Mouse (Mus musculus) Patski (cell line): ENCODE data around the gene Gm10282. TPM values are rescaled to one million over a fixed set of nuclear protein-coding genes. Genes with fewer than 3 reads are reported as not detected.
A peak's percentile ranks its signal among the peaks of the same experiment; 100 is the strongest.

Source experiments
- ATAC-seq: fragments of 100-300 bp; one replicate; pipeline ENCODE4 v1.8.0; 2021
- CTCF ChIA-PET: fragments of 350-600 bp; sonication (Branson Sonifier 250); formaldehyde crosslinking; loops from one replicate; lab custom pipeline; 2022; ENCODE audit warnings: inconsistent platforms; lab: Charles Lee
- POLR2A ChIA-PET: fragments of 350-600 bp; sonication (Branson Sonifier 250); formaldehyde crosslinking; loops from one replicate; lab custom pipeline; 2022; ENCODE audit warnings: antibody characterized with exemption, inconsistent platforms; lab: Charles Lee
- DNase-seq: peaks from one replicate; pipeline ENCODE4 v3.0.0-alpha.2; 2011; ENCODE audit warnings: low read depth, low spot score
- H3K27me3 ChIP-seq: fragments of 371-371 bp; one replicate; pipeline ENCODE4 v1.5.1; 2021
- CTCF ChIP-seq: fragments of 100-300 bp; IDR thresholded peaks from one replicate; pipeline ENCODE4 v1.5.1; 2021
- in situ Hi-C: fragments of 300-500 bp; cut with MboI; formaldehyde crosslinking; loops from 3 replicates; pipeline ENCODE4 v1.11.1; 2018; ENCODE audit warnings: low pct_unique_long_range_greater_than_20kb, mixed read lengths
- polyA plus RNA-seq: library from polyadenylated mRNA; unstranded; gene quantifications from one replicate; pipeline ENCODE4 v1.2.3, GENCODE M21; 2021

Gm10282 gene
- polyA plus RNA-seq, 1 experiment from 2014 or later: 28.0 TPM

DNA sequence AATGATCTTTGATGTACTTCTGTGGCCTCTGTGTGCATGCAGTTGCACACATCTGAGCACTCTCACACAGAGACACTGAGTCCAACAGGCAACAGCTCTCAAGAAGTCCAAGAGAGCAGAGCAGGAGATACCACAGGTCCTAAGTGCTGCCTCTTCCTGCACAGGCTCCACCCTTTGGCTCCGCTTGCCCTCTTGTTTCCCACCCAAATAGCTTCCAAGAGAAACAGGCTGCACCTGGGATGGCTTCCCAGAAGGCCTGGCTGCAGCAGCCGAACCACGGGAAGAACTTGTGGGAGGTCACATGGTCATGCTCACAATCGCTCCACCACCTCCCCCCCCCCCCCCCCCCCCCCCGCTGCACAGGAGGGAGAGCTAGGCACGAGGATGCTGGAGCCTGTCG lies 39.7 kb downstream of the Gm10282 start:
- ChIA-PET POLR2A (no interaction called here), CTCF (no interaction called here)
- in situ Hi-C loops: loop anchor here (5.0 kb wide), 1 partner anchor 102 kb away; no protein-coding TSS in a partner anchor
- no peak for TF ChIP-seq CTCF
- DNase-seq (no peak), ATAC-seq (no peak)
- H3K27me3 ChIP-seq: no peaks in the 10 kb centered on the region

- ChIA-PET CTCF (interaction anchor here (0.6 to 5.3 kb wide), 3 partner anchors 27 to 101 kb away, joined by 3 to 33 read pairs (median 3); no protein-coding TSS in a partner anchor), POLR2A (interaction anchor here (0.6 kb wide), 1 partner anchor 310 kb away, joined by 3 read pairs; no protein-coding TSS in a partner anchor)
- in situ Hi-C loops: no loop called here
- no peaks in the 10 kb centered on the region for H3K27me3 ChIP-seq
- ATAC-seq (no peak), DNase-seq (no peak)
- TF ChIP-seq CTCF: no peak
Measured at GRCm38 (mm10) chr8:72263451-72263850, 41.6 kb downstream of the Gm10282 start.

DNA sequence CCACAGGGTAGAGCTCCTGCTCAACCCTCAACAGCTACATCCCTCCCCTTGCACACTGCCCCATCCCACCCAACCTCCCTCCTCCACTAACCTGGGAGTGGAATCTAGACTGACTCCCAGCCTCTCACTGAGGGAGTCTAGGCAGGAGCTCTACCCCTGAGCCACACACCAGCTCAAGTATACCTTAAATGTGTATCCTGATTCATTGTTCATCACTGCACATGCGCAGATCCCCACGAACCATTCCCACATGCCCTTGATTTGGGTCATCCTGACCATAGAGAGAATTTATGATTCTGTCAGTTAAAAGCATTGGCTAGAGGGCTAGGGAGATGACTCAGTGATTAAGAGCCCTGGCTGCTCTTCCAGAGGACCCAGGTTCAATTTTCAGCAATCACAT lies 42.3 kb downstream of the Gm10282 start:
- no peak for DNase-seq
- POLR2A ChIA-PET: interaction anchor here (0.6 kb wide), 1 partner anchor 311 kb away, joined by 3 read pairs; no protein-coding TSS in a partner anchor

GRCm38 (mm10) chr8:72261872-72262271 lies 43.2 kb downstream of the Gm10282 start:
- peak; percentile 32 for TF ChIP-seq CTCF
- DNase-seq (no peak), ATAC-seq (no peak)
- CTCF ChIA-PET: interaction anchor here (0.7 to 5.3 kb wide), 9 partner anchors 8 to 220 kb away, joined by 3 to 33 read pairs (median 3); no protein-coding TSS in a partner anchor
- H3K27me3 ChIP-seq: no peaks in the 10 kb centered on the region
- POLR2A ChIA-PET: no interaction called here
- in situ Hi-C loops: no loop called here

More for the DNA sequence above, 42.3 kb downstream of the Gm10282 start:
- in situ Hi-C loops: no loop called here
- ATAC-seq: no peak
- no peak for TF ChIP-seq CTCF
- CTCF ChIA-PET: interaction anchor here (0.7 to 5.3 kb wide), 5 partner anchors 8 to 105 kb away, joined by 3 to 33 read pairs (median 4); no protein-coding TSS in a partner anchor
- H3K27me3 ChIP-seq: no peaks in the 10 kb centered on the region

- no peak for TF ChIP-seq CTCF
- CTCF ChIA-PET: interaction anchor here (0.8 to 5.3 kb wide), 7 partner anchors 8 to 220 kb away, joined by 3 to 33 read pairs (median 3); no protein-coding TSS in a partner anchor
- ATAC-seq: no peak
- no peak for DNase-seq
- POLR2A ChIA-PET: no interaction called here
- no peaks in the 10 kb centered on the region for H3K27me3 ChIP-seq
- in situ Hi-C loops: no loop called here
Measured at GRCm38 (mm10) chr8:72261431-72261830, 43.6 kb downstream of the Gm10282 start.

DNA sequence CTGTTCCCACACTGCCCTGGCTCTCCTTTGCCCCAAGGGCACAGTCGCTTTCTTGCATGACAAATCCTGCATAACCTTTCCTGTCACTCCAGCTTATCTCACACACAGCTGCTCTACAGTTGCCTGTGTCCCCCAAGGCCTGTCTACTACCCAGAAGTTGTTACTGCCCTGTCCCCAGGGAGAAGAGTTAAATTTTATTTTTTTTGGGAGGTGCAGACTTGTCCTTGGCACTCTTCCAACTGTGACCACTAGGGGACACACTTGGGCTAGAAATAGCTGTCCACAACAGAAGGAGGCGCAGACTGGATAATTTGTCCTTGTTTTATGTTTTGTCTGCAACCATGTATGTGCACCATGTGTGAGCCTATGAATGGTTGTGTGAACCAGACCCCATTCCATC lies 44.0 kb downstream of the Gm10282 start:
- CTCF ChIA-PET: interaction anchor here (0.8 to 5.3 kb wide), 7 partner anchors 8 to 221 kb away, joined by 3 to 33 read pairs (median 3); no protein-coding TSS in a partner anchor
- DNase-seq: no peak
- no peaks in the 10 kb centered on the region for H3K27me3 ChIP-seq
- ATAC-seq: no peak
- TF ChIP-seq CTCF: peak; percentile 72
- in situ Hi-C loops: no loop called here
- POLR2A ChIA-PET: no interaction called here

GRCm38 (mm10) chr8:72260585-72260984 lies 44.5 kb downstream of the Gm10282 start:
- no peak for ATAC-seq
- ChIA-PET CTCF (interaction anchor here (1.6 to 5.3 kb wide), 4 partner anchors 103 to 221 kb away, joined by 3 to 33 read pairs (median 8); no protein-coding TSS in a partner anchor), POLR2A (no interaction called here)
- in situ Hi-C loops: no loop called here
- no peak for TF ChIP-seq CTCF
- no peak for DNase-seq
- H3K27me3 ChIP-seq: no peaks in the 10 kb centered on the region

DNA sequence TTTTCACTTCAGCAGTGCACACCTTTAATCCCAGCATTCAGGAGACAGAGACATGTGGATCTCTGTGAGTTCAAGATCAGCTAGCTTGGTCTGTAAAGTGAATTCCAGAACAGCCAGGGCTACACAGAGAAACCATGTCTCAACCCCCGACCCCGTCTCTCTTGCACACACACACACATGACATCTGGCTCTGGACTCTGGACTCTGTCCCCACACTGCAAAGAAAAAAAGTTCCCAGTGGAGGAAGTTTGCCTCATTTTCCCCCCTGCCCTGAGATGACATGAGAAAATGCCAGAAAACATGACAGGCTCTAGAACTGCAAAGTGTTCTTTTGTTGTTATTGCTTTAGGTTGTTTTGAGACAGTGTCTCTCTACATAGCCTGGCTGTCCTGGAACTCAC lies 45.2 kb downstream of the Gm10282 start:
- ATAC-seq: no peak
- in situ Hi-C loops: no loop called here

GRCm38 (mm10) chr8:72257902-72258238 lies 47.2 kb downstream of the Gm10282 start:
- H3K27me3 ChIP-seq: no peaks in the 10 kb centered on the region
- DNase-seq (no peak), ATAC-seq (no peak)
- TF ChIP-seq CTCF: no peak
- in situ Hi-C loops: no loop called here
- ChIA-PET CTCF (no interaction called here), POLR2A (no interaction called here)

More for the DNA sequence above, 45.2 kb downstream of the Gm10282 start:
- ChIA-PET POLR2A (no interaction called here), CTCF (interaction anchor here (5.3 kb wide), 1 partner anchor 104 kb away, joined by 33 read pairs; no protein-coding TSS in a partner anchor)
- TF ChIP-seq CTCF: no peak
- no peaks in the 10 kb centered on the region for H3K27me3 ChIP-seq
- no peak for DNase-seq

DNA sequence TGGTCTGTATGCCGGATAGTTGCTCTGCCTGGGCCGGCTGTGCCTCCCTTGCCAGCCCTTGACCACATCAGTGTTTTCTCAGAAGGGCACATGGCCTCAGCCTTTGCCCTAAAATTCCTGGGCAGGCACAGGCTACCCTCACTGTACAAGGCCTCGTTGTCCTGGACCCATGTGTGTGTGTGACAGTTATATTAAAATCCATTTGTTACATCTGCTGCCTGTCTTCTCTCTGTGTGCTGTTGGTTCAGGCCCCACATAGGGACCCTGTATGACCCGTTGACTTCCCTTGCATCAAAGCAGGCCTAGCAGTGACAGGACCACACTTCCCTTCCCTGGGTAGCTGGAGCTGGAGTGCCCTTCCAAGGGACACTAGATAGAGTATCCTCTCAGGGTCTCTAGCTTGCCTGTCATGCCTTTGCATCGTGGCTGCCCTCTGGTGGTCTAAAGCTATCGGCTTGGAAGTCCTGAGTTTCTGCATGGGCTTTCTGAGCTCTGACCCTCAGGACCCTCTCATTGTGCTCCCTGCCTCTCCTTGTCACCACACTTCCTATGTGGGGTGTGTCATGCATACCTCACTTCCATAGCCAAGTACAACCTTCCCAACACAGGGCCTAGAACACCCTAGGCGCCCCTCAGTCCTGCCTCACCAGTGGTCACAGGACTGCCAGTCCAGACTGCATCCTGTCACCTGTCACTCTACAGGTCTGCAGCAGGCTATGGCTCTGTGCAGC lies 47.7 kb downstream of the Gm10282 start:
- ATAC-seq: no peak
- in situ Hi-C loops: no loop called here

More for the DNA sequence above, 47.7 kb downstream of the Gm10282 start:
- ChIA-PET POLR2A (interaction anchor here (1.2 kb wide), 1 partner anchor 10 kb away, joined by 3 read pairs; no protein-coding TSS in a partner anchor), CTCF (no interaction called here)
- no peak for DNase-seq
- no peak for TF ChIP-seq CTCF
- H3K27me3 ChIP-seq: no peaks in the 10 kb centered on the region

Other genes with a start within 250 kb of the Gm10282 start
- gene Olfr373, start 222.1 kb downstream of the Gm10282 start, polyA plus RNA-seq: 0.01 TPM
- 0.01 TPM for gene Olfr374, start 198.2 kb downstream of the Gm10282 start, polyA plus RNA-seq
- 660 TPM for gene Tpm4, start 170.3 kb downstream of the Gm10282 start, polyA plus RNA-seq
- 111 TPM for gene Rab8a, start 144.1 kb downstream of the Gm10282 start, polyA plus RNA-seq
- gene Hsh2d, start 115.6 kb downstream of the Gm10282 start, polyA plus RNA-seq: 0.05 TPM
- gene Cib3, start 92.4 kb downstream of the Gm10282 start, polyA plus RNA-seq: not detected
- gene Gm11034, start 91.6 kb downstream of the Gm10282 start, polyA plus RNA-seq: not detected
- 90.2 TPM for gene Fam32a, start 85.5 kb downstream of the Gm10282 start, polyA plus RNA-seq
- 93.1 TPM for gene Ap1m1, start 65.2 kb downstream of the Gm10282 start, polyA plus RNA-seq
- gene Klf2, start 13.8 kb upstream of the Gm10282 start, polyA plus RNA-seq: 6.7 TPM
- gene Eps15l1, start 116.2 kb upstream of the Gm10282 start, polyA plus RNA-seq: 63.4 TPM
- 7.1 TPM for gene Calr3, start 138.6 kb upstream of the Gm10282 start, polyA plus RNA-seq
- gene 1700030K09Rik, start 138.6 kb upstream of the Gm10282 start, polyA plus RNA-seq: 11.3 TPM
- 61.6 TPM for gene Cherp, start 170.0 kb upstream of the Gm10282 start, polyA plus RNA-seq
- gene Slc35e1, start 187.4 kb upstream of the Gm10282 start, polyA plus RNA-seq: 40.3 TPM
- gene Med26, start 243.0 kb upstream of the Gm10282 start, polyA plus RNA-seq: 9.8 TPM